Mouse (Mus musculus) lung, embryonic 14.5 days (tissue): Measurements from ENCODE around the gene Hes2. TPM values are rescaled to one million over a fixed set of nuclear protein-coding genes. Genes with fewer than 3 reads are reported as not detected.
A peak's percentile ranks its signal among the peaks of the same experiment; 100 is the strongest.

ENCODE experiments used
- ATAC-seq: fragments of 200-750 bp; cut with Nextera tagmentation; 2 replicates; pipeline ENCODE4 v1.8.0; 2017; ENCODE audit warnings: mild to moderate bottlenecking, moderate TSS enrichment, moderate library complexity; ENCODE audit not compliant: insufficient read depth
- DNase-seq: peaks from one replicate; pipeline ENCODE4 v3.0.0-alpha.2; 2015
- H3K27ac ChIP-seq: fragments of 300-500 bp; sonication (generic); 2 replicates; pipeline ENCODE4 v1.5.1; 2014; ENCODE audit warnings: low read depth, mild to moderate bottlenecking, moderate library complexity
- H3K27me3 ChIP-seq: fragments of 300-500 bp; sonication (generic); 2 replicates; pipeline ENCODE4 v1.6.1; 2014; ENCODE audit warnings: low read length, control low read depth; ENCODE audit not compliant: insufficient read depth
- H3K36me3 ChIP-seq: fragments of 300-500 bp; sonication (generic); 2 replicates; pipeline ENCODE4 v1.6.1; 2014; ENCODE audit warnings: control low read depth; ENCODE audit not compliant: insufficient read depth
- H3K4me1 ChIP-seq: fragments of 300-500 bp; sonication (generic); 2 replicates; pipeline ENCODE4 v1.6.1; 2014; ENCODE audit warnings: antibody characterized with exemption, control low read depth; ENCODE audit not compliant: insufficient read depth
- H3K4me2 ChIP-seq: fragments of 300-500 bp; sonication (generic); 2 replicates; pipeline ENCODE4 v1.6.1; 2014; ENCODE audit warnings: mild to moderate bottlenecking
- H3K4me3 ChIP-seq: fragments of 300-500 bp; sonication (generic); 2 replicates; pipeline ENCODE4 v1.5.1; 2014; ENCODE audit warnings: low read depth, low read length
- H3K9ac ChIP-seq: fragments of 300-500 bp; sonication (generic); 2 replicates; pipeline ENCODE4 v1.6.1; 2014
- H3K9me3 ChIP-seq: fragments of 300-500 bp; sonication (generic); 2 replicates; pipeline ENCODE4 v1.6.1; 2016; ENCODE audit warnings: low read depth, low read length, control low read depth
- CTCF ChIP-seq: IDR thresholded peaks from 2 replicates; pipeline ENCODE4 v1.5.1; 2016; ENCODE audit warnings: antibody characterized with exemption, low read depth
- WGBS: fragments of 180-500 bp; shearing (Covaris S2); extraction: QIAGEN DNeasy Blood & Tissue Kit; methylation state at CpG from one replicate; pipeline ENCODE4 v1.1.7; 2014; 5-methylcytosine and 5-hydroxymethylcytosine counted together
- polyA plus RNA-seq: library from polyadenylated mRNA; unstranded; fragments of >200 nt; fragmentation: Nextera tagmentation; extraction: Ambion mirVana; gene quantifications from 2 replicates; pipeline ENCODE4 v1.2.1, GENCODE M21; 2014

The Hes2 gene
- polyA plus RNA-seq, 1 experiment from 2014 or later: not detected

- peak; percentile 71 for DNase-seq
- Histone ChIP-seq H3K9me3 (no peaks in the 10 kb centered on the region), H3K36me3 (no peaks in the 10 kb centered on the region), H3K9ac (no peak overlapping the region), H3K27me3 (peaks cover 4% of the 10 kb centered on the region), H3K27ac (no peak overlapping the region), H3K4me1 (no peaks in the 10 kb centered on the region), H3K4me3 (no peak overlapping the region), H3K4me2 (no peak overlapping the region)
- 29% methylated on average over 6 of the region's 6 CpGs for WGBS
- no peak for ATAC-seq
- TF ChIP-seq CTCF: peak; percentile 77
Measured at GRCm38 (mm10) chr4:152140441-152140840, 18.2 kb upstream of the Hes2 start.

- DNase-seq (no peak), ATAC-seq (no peak)
- WGBS: 70% methylated on average over 8 of the region's 8 CpGs
- Histone ChIP-seq H3K36me3 (no peaks in the 10 kb centered on the region), H3K27me3 (no peaks in the 10 kb centered on the region; the same call in 1 of the 2 replicates), H3K4me3 (no peak overlapping the region), H3K4me2 (no peak overlapping the region), H3K9ac (no peak overlapping the region), H3K9me3 (no peaks in the 10 kb centered on the region), H3K27ac (no peak overlapping the region), H3K4me1 (no peaks in the 10 kb centered on the region)
- no peak for TF ChIP-seq CTCF
Measured at GRCm38 (mm10) chr4:152141521-152142135, 17.0 kb upstream of the Hes2 start.

- no peaks in the 10 kb centered on the region for H3K4me1 ChIP-seq
- no peak for DNase-seq
- no peak overlapping the region for H3K27ac ChIP-seq
- no peaks in the 10 kb centered on the region for H3K36me3 ChIP-seq
- WGBS: 21% methylated on average over 1 of the region's 1 CpGs
- H3K9ac ChIP-seq: no peak overlapping the region
- peak; percentile 26 for TF ChIP-seq CTCF
- ATAC-seq: no peak
- H3K9me3 ChIP-seq: no peaks in the 10 kb centered on the region
- H3K4me2 ChIP-seq: no peak overlapping the region
- H3K4me3 ChIP-seq: no peak overlapping the region
- H3K27me3 ChIP-seq: no peaks in the 10 kb centered on the region
Measured at GRCm38 (mm10) chr4:152143632-152144031, 15.0 kb upstream of the Hes2 start.

- H3K4me3 ChIP-seq: no peak overlapping the region
- no peak overlapping the region for H3K27ac ChIP-seq
- H3K9ac ChIP-seq: no peak overlapping the region
- H3K36me3 ChIP-seq: no peaks in the 10 kb centered on the region
- no peaks in the 10 kb centered on the region for H3K9me3 ChIP-seq
- WGBS: 56% methylated on average over 10 of the region's 10 CpGs
- peaks cover 13% of the 10 kb centered on the region; the same call in 1 of the 2 replicates for H3K27me3 ChIP-seq
- no peak overlapping the region for H3K4me2 ChIP-seq
- H3K4me1 ChIP-seq: no peaks in the 10 kb centered on the region
- no peak for TF ChIP-seq CTCF
- DNase-seq (no peak), ATAC-seq (no peak)
Measured at GRCm38 (mm10) chr4:152145473-152145872, 13.2 kb upstream of the Hes2 start.

- ATAC-seq (no peak), DNase-seq (no peak)
- no peaks in the 10 kb centered on the region for H3K36me3 ChIP-seq
- H3K27me3 ChIP-seq: peaks cover 20% of the 10 kb centered on the region
- WGBS: 66% methylated on average over 11 of the region's 11 CpGs
- TF ChIP-seq CTCF: no peak
- no peak overlapping the region for H3K4me2 ChIP-seq
- no peak overlapping the region for H3K9ac ChIP-seq
- no peak overlapping the region for H3K4me3 ChIP-seq
- no peaks in the 10 kb centered on the region for H3K9me3 ChIP-seq
- H3K4me1 ChIP-seq: no peaks in the 10 kb centered on the region
- H3K27ac ChIP-seq: no peak overlapping the region
Measured at GRCm38 (mm10) chr4:152146033-152146827, 12.4 kb upstream of the Hes2 start.

GRCm38 (mm10) chr4:152150546-152150945 is 8.1 kb upstream of the Hes2 start:
- no peaks in the 10 kb centered on the region for H3K9me3 ChIP-seq
- H3K27me3 ChIP-seq: peaks cover 47% of the 10 kb centered on the region
- ATAC-seq: no peak
- no peak overlapping the region for H3K27ac ChIP-seq
- 51% methylated on average over 4 of the region's 4 CpGs for WGBS
- H3K9ac ChIP-seq: no peak overlapping the region
- H3K36me3 ChIP-seq: no peaks in the 10 kb centered on the region
- no peak overlapping the region for H3K4me2 ChIP-seq
- H3K4me1 ChIP-seq: 0 out of 2 replicates have a peak, but pooled peaks cover 3% of the 10 kb centered on the region
- no peak for DNase-seq
- no peak for TF ChIP-seq CTCF
- H3K4me3 ChIP-seq: no peak overlapping the region

- no peak for TF ChIP-seq CTCF
- Histone ChIP-seq H3K36me3 (no peaks in the 10 kb centered on the region), H3K9ac (no peak overlapping the region; the same call in 1 of the 2 replicates), H3K4me2 (peak overlapping the region; percentile 71), H3K9me3 (no peaks in the 10 kb centered on the region), H3K27me3 (peaks cover 47% of the 10 kb centered on the region), H3K4me3 (peak overlapping the region; percentile 38), H3K4me1 (0 out of 2 replicates have a peak, but pooled peaks cover 3% of the 10 kb centered on the region), H3K27ac (no peak overlapping the region)
- ATAC-seq (no peak; the same call in 1 of the 2 replicates), DNase-seq (no peak)
- 18% methylated on average over 7 of the region's 7 CpGs for whole genome bisulfite sequencing
Measured at GRCm38 (mm10) chr4:152151451-152151965, 7.2 kb upstream of the Hes2 start.
